Mouse (Mus musculus) mesoderm, embryonic 11.5 days (tissue): ENCODE results near the gene March11.
A peak's percentile ranks its signal among the peaks of the same experiment; 100 is the strongest.

Source experiments
- DNase-seq: peaks from one replicate; pipeline ENCODE4 v3.0.0-alpha.2; 2012; ENCODE audit warnings: low read depth, low spot score

The March11 gene

GRCm38 (mm10) chr15:26308629-26309230 lies at the start of gene March11:
March11 (plus strand) TSS chr15:26309048.
- DNase-seq = peak; percentile 57

GRCm38 (mm10) chr15:26262336-26262735 lies 46.5 kb upstream of the March11 start:
- DNase-seq = no peak

GRCm38 (mm10) chr15:26269596-26269995 lies 39.3 kb upstream of the March11 start:
- no peak for DNase-seq

- no peak for DNase-seq
Measured at GRCm38 (mm10) chr15:26276035-26276511, 32.8 kb upstream of the March11 start.

GRCm38 (mm10) chr15:26276608-26277007 lies 32.2 kb upstream of the March11 start:
- no peak for DNase-seq

- DNase-seq = no peak
Measured at GRCm38 (mm10) chr15:26291871-26292270, 17.0 kb upstream of the March11 start.

GRCm38 (mm10) chr15:26292811-26293210 lies 16.0 kb upstream of the March11 start:
- DNase-seq = no peak

GRCm38 (mm10) chr15:26293215-26293614 lies 15.6 kb upstream of the March11 start:
- no peak for DNase-seq

- no peak for DNase-seq
Measured at GRCm38 (mm10) chr15:26298668-26299067, 10.2 kb upstream of the March11 start.

GRCm38 (mm10) chr15:26309291-26309931 lies 563 bp downstream of the March11 start:
- DNase-seq = peak; percentile 87

- no peak for DNase-seq
Measured at GRCm38 (mm10) chr15:26319866-26320265, 11.0 kb downstream of the March11 start.

GRCm38 (mm10) chr15:26320402-26320801 lies 11.6 kb downstream of the March11 start:
- DNase-seq = no peak

- DNase-seq = no peak
Measured at GRCm38 (mm10) chr15:26322804-26323203, 14.0 kb downstream of the March11 start.

GRCm38 (mm10) chr15:26327157-26327556 lies 18.3 kb downstream of the March11 start:
- DNase-seq = no peak

GRCm38 (mm10) chr15:26335791-26336190 lies 26.9 kb downstream of the March11 start:
- DNase-seq = no peak

GRCm38 (mm10) chr15:26337775-26338174 lies 28.9 kb downstream of the March11 start:
- no peak for DNase-seq

GRCm38 (mm10) chr15:26338343-26338742 lies 29.5 kb downstream of the March11 start:
- DNase-seq = no peak

- peak; percentile 10 for DNase-seq
Measured at GRCm38 (mm10) chr15:26340490-26340889, 31.6 kb downstream of the March11 start.

GRCm38 (mm10) chr15:26340966-26341365 lies 32.1 kb downstream of the March11 start:
- DNase-seq = no peak

- no peak for DNase-seq
Measured at GRCm38 (mm10) chr15:26344329-26344728, 35.5 kb downstream of the March11 start.

- no peak for DNase-seq
Measured at GRCm38 (mm10) chr15:26353656-26354055, 44.8 kb downstream of the March11 start.

- peak; percentile 39 for DNase-seq
Measured at GRCm38 (mm10) chr15:26365344-26365743, 56.5 kb downstream of the March11 start.

GRCm38 (mm10) chr15:26366511-26366910 lies 57.7 kb downstream of the March11 start:
- no peak for DNase-seq
